Mouse (Mus musculus) liver, embryonic 14.5 days (tissue): ENCODE results near the gene Oxt.

Experiments used
- CTCF ChIP-seq: IDR thresholded peaks from 2 replicates; pipeline ENCODE4 v1.5.1; 2016; ENCODE audit warnings: antibody characterized with exemption, low read depth, control low read depth
- EP300 ChIP-seq: IDR thresholded peaks from 2 replicates; pipeline ENCODE4 v1.6.1; 2016; ENCODE audit warnings: antibody characterized with exemption, low read depth

- TF ChIP-seq CTCF (no peak), EP300 (no peak)
Measured at GRCm38 (mm10) chr2:130595596-130595995, 19.6 kb downstream of the Oxt start.
